Mouse (Mus musculus) right cerebral cortex, adult 18-20 months (tissue): Measurements from ENCODE around the gene Olfr706.
"Not testable (repeated sequence)": the region's sequence is repeated elsewhere in the genome, so short reads cannot be mapped to it uniquely, and the experiment has no call there.

Experiments used
- DNase-seq: peaks from one replicate; pipeline ENCODE4 v3.0.0; 2022; ENCODE audit warnings: mixed read lengths

Gene Olfr706

GRCm38 (mm10) chr7:106888062-106888461 lies at the start of gene Olfr706:
Gene Olfr706 (minus strand): TSS chr7:106888162.
- DNase-seq: no peak

DNA sequence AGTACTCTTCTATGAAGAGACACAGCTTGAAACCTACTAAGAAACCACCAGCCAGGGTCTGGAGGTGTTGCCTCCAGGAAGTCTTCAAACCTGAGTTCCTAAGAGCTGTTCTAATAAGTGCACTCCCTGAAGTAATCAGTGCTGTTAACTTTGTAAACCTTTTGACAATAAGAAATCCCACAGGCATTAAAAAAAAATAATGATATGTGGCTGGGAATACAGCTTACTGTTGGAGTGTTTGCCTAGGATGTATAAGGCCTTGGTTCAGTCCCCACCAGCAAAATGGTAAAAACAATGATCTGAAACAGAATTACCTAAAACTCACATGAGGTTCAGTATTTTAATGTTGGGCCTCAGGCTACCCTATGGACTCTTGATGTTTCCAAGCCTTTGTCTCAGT lies 44.2 kb upstream of the Olfr706 start, which contains the start of gene Olfr709-ps1:
TSS of gene Olfr709-ps1 (minus strand) at position 101 of the 400 bp plus-strand sequence.
- no peak for DNase-seq

- DNase-seq: peak; percentile 0
These were observed 33.0 kb upstream of the Olfr706 start for GRCm38 (mm10) chr7:106920961-106921360.

- no peak for DNase-seq
These were observed 19.7 kb upstream of the Olfr706 start, which contains the start of gene Olfr1532-ps1 for GRCm38 (mm10) chr7:106907676-106908075. Gene Olfr1532-ps1 (plus strand): TSS chr7:106908001.

GRCm38 (mm10) chr7:106901141-106901540 lies 13.2 kb upstream of the Olfr706 start, which contains the start of gene Olfr707:
Gene Olfr707 (minus strand): TSS chr7:106901241.
- not testable (repeated sequence) for DNase-seq

GRCm38 (mm10) chr7:106876791-106877190 lies 11.2 kb downstream of the Olfr706 start, which contains the start of gene Olfr705:
Gene Olfr705 (minus strand): TSS chr7:106876891.
- DNase-seq: no peak

DNA sequence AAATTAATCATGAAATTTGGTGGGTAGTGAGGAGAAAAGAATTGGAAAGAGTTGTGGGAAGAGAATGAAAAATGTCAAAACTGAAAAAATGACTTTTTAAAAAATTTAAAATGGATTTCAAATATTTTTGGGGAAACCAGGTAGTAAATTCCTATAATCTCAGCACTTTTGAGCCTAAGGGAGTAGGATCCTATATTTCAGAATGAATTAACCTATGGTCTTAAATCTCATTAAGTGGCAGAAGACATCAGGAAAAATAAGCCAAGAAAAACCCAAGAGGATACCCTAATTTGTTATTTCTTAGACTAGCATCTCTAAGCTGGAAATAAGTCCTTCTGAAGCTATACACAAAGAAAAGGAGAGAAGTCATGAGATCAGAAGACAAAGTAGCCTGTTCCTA lies 25.1 kb downstream of the Olfr706 start, which contains the start of gene Olfr704:
TSS of gene Olfr704 (plus strand) at position 301 of the 400 bp plus-strand sequence.
- DNase-seq: no peak

- DNase-seq: no peak
These were observed 44.9 kb downstream of the Olfr706 start, which contains the start of gene Olfr703 for GRCm38 (mm10) chr7:106843060-106843459. Gene Olfr703 (plus strand): TSS chr7:106843360.

GRCm38 (mm10) chr7:106833793-106834192 lies 54.2 kb downstream of the Olfr706 start, which contains the start of gene Olfr702:
Gene Olfr702 (minus strand): TSS chr7:106833893.
- DNase-seq: no peak
